Mouse (Mus musculus) forebrain, embryonic 15.5 days (tissue): ENCODE results near the gene S1pr5. TPM values are rescaled to one million over a fixed set of nuclear protein-coding genes. Genes with fewer than 3 reads are reported as not detected.
"Not testable (repeated sequence)": the region's sequence is repeated elsewhere in the genome, so short reads cannot be mapped to it uniquely, and the experiment has no call there.

Experiments used
- ATAC-seq: fragments of 200-750 bp; cut with Nextera tagmentation; replicated peaks from 2 replicates; pipeline ENCODE4 v1.8.0; 2017; ENCODE audit warnings: mild to moderate bottlenecking, moderate TSS enrichment, moderate library complexity
- H3K27ac ChIP-seq: fragments of 300-500 bp; sonication (generic); replicated peaks from 2 replicates; pipeline ENCODE4 v1.5.1; 2015; ENCODE audit warnings: mild to moderate bottlenecking, inconsistent platforms
- H3K27me3 ChIP-seq: fragments of 300-500 bp; sonication (generic); 2 replicates; pipeline ENCODE4 v1.6.1; 2015; ENCODE audit warnings: inconsistent platforms
- H3K36me3 ChIP-seq: fragments of 300-500 bp; sonication (generic); 2 replicates; pipeline ENCODE4 v1.6.1; 2015; ENCODE audit warnings: mild to moderate bottlenecking, inconsistent platforms
- H3K4me1 ChIP-seq: fragments of 300-500 bp; sonication (generic); 2 replicates; pipeline ENCODE4 v1.6.1; 2015; ENCODE audit warnings: inconsistent platforms
- H3K4me2 ChIP-seq: fragments of 300-500 bp; sonication (generic); replicated peaks from 2 replicates; pipeline ENCODE4 v1.6.1; 2015; ENCODE audit warnings: mild to moderate bottlenecking, inconsistent platforms
- H3K4me3 ChIP-seq: fragments of 300-500 bp; sonication (generic); 2 replicates; pipeline ENCODE4 v1.5.1; 2015; ENCODE audit warnings: mild to moderate bottlenecking, inconsistent platforms
- H3K9ac ChIP-seq: fragments of 300-500 bp; sonication (generic); replicated peaks from 2 replicates; pipeline ENCODE4 v1.6.1; 2015; ENCODE audit warnings: mild to moderate bottlenecking, inconsistent platforms
- H3K9me3 ChIP-seq: fragments of 300-500 bp; sonication (generic); 2 replicates; pipeline ENCODE4 v1.6.1; 2016; ENCODE audit warnings: inconsistent platforms
- WGBS: fragments of 180-500 bp; shearing (Covaris S2); methylation state at CpG from one replicate; pipeline ENCODE4 v1.1.7; 2015; ENCODE audit warnings: mixed read lengths; 5-methylcytosine and 5-hydroxymethylcytosine counted together
- polyA plus RNA-seq: library from polyadenylated mRNA; unstranded; fragments of >200 nt; fragmentation: Nextera tagmentation; extraction: Ambion mirVana; gene quantifications from 2 replicates; pipeline ENCODE4 v1.2.1, GENCODE M21; 2015

Gene S1pr5
- polyA plus RNA-seq, 1 experiment from 2014 or later, result 1.6 TPM

GRCm38 (mm10) chr9:21213617-21214190 lies 34.5 kb downstream of the S1pr5 start:
- H3K27ac ChIP-seq, result no peak overlapping the region
- H3K4me3 ChIP-seq, result no peak overlapping the region
- H3K9ac ChIP-seq, result no peak overlapping the region
- ATAC-seq, result no peak
- peaks cover 11% of the 10 kb centered on the region; the same call in 1 of the 2 replicates for H3K36me3 ChIP-seq
- H3K9me3 ChIP-seq, result no peaks in the 10 kb centered on the region
- no peak overlapping the region for H3K4me2 ChIP-seq
- peaks cover 6% of the 10 kb centered on the region for H3K4me1 ChIP-seq
- H3K27me3 ChIP-seq, result no peaks in the 10 kb centered on the region
- 47% methylated on average over 7 of the region's 7 CpGs for WGBS

GRCm38 (mm10) chr9:21211624-21212023 lies 36.6 kb downstream of the S1pr5 start:
- no peak for ATAC-seq
- no peak overlapping the region for H3K4me3 ChIP-seq
- H3K27ac ChIP-seq, result no peak overlapping the region
- H3K27me3 ChIP-seq, result no peaks in the 10 kb centered on the region
- WGBS, result 81% methylated on average over 7 of the region's 7 CpGs
- H3K4me2 ChIP-seq, result no peak overlapping the region
- H3K36me3 ChIP-seq, result peaks cover 11% of the 10 kb centered on the region; the same call in 1 of the 2 replicates
- no peaks in the 10 kb centered on the region for H3K9me3 ChIP-seq
- H3K9ac ChIP-seq, result no peak overlapping the region
- peaks cover 5% of the 10 kb centered on the region for H3K4me1 ChIP-seq

- WGBS, result 80% methylated on average over 6 of the region's 6 CpGs
- H3K4me3 ChIP-seq, result no peak overlapping the region
- peaks cover 11% of the 10 kb centered on the region; the same call in 1 of the 2 replicates for H3K36me3 ChIP-seq
- ATAC-seq, result no peak
- H3K9me3 ChIP-seq, result no peaks in the 10 kb centered on the region
- no peak overlapping the region for H3K27ac ChIP-seq
- H3K27me3 ChIP-seq, result no peaks in the 10 kb centered on the region
- no peak overlapping the region for H3K9ac ChIP-seq
- no peak overlapping the region for H3K4me2 ChIP-seq
- H3K4me1 ChIP-seq, result no peaks in the 10 kb centered on the region
Observed at GRCm38 (mm10) chr9:21210821-21211220, 37.4 kb downstream of the S1pr5 start.

- Histone ChIP-seq H3K4me1 (peaks cover 6% of the 10 kb centered on the region; the same call in 1 of the 2 replicates), H3K4me2 (no peak overlapping the region), H3K9me3 (no peaks in the 10 kb centered on the region), H3K27me3 (no peaks in the 10 kb centered on the region), H3K36me3 (peaks cover 11% of the 10 kb centered on the region; the same call in 1 of the 2 replicates), H3K4me3 (no peak overlapping the region), H3K9ac (no peak overlapping the region), H3K27ac (no peak overlapping the region)
- ATAC-seq, result no peak
- 70% methylated on average over 2 of the region's 2 CpGs for WGBS
Observed at GRCm38 (mm10) chr9:21208626-21209025, 39.6 kb downstream of the S1pr5 start.

GRCm38 (mm10) chr9:21206848-21207247 lies 41.4 kb downstream of the S1pr5 start:
- Histone ChIP-seq H3K4me3 (no peak overlapping the region), H3K9ac (no peak overlapping the region), H3K4me2 (no peak overlapping the region), H3K27ac (no peak overlapping the region), H3K9me3 (no peaks in the 10 kb centered on the region), H3K4me1 (peaks cover 6% of the 10 kb centered on the region; the same call in 1 of the 2 replicates), H3K27me3 (no peaks in the 10 kb centered on the region), H3K36me3 (peaks cover 11% of the 10 kb centered on the region; the same call in 1 of the 2 replicates)
- WGBS, result 89% methylated on average over 6 of the region's 6 CpGs
- ATAC-seq, result no peak

- no peaks in the 10 kb centered on the region for H3K27me3 ChIP-seq
- 2% methylated on average over 23 of the region's 23 CpGs for WGBS
- peak; percentile 62 for ATAC-seq
- H3K9me3 ChIP-seq, result no peaks in the 10 kb centered on the region
- H3K36me3 ChIP-seq, result peaks cover 2% of the 10 kb centered on the region; the same call in 1 of the 2 replicates
- no peak overlapping the region for H3K9ac ChIP-seq
- peaks cover 6% of the 10 kb centered on the region; the same call in 1 of the 2 replicates for H3K4me1 ChIP-seq
- no peak overlapping the region for H3K27ac ChIP-seq
- H3K4me2 ChIP-seq, result peak overlapping the region; percentile 37
- H3K4me3 ChIP-seq, result peak overlapping the region; percentile 33
Observed at GRCm38 (mm10) chr9:21204528-21205272, 43.5 kb downstream of the S1pr5 start.

DNA sequence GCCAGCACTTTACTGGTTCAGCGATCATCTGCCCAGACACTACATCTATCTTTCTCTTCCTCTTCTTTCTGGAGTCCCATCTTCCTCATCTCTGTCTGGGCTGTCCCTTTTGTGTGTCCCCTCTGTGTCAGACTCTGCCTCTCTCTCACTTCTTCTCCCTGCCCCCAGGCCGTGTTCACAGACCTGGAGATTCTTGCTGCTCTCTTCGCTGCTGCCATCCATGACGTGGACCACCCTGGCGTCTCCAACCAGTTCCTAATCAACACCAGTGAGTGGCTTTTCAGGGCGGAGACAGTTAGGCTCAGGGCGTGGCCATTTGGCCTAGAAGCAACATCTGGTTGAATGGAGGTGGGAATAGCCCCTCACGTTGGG lies 44.1 kb downstream of the S1pr5 start:
- peaks cover 2% of the 10 kb centered on the region; the same call in 1 of the 2 replicates for H3K36me3 ChIP-seq
- WGBS, result 22% methylated on average over 8 of the region's 8 CpGs
- H3K4me3 ChIP-seq, result no peak overlapping the region
- H3K9ac ChIP-seq, result no peak overlapping the region
- H3K27ac ChIP-seq, result no peak overlapping the region
- H3K4me2 ChIP-seq, result no peak overlapping the region; the same call in 1 of the 2 replicates
- peaks cover 6% of the 10 kb centered on the region; the same call in 1 of the 2 replicates for H3K4me1 ChIP-seq
- ATAC-seq, result no peak
- no peaks in the 10 kb centered on the region for H3K27me3 ChIP-seq
- H3K9me3 ChIP-seq, result no peaks in the 10 kb centered on the region

DNA sequence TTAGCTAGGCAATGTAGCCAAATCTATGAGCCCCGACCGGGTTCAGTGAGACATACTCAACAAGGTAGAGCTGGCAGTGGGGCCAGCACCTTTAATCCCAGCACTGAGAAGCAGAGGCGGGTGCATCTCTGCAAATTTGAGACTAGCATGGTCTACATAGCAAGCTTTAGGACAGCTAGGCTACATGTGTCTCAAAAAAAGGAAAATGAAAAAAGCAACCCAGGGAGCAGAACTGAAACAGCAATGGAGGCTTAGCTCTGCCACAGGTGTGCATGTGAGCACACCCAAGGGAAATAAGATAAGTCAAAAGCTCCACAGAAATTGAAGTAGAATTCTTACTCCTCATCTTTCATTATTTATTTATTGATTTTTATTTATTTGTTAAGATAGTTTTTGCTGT lies 49.3 kb downstream of the S1pr5 start:
- H3K4me2 ChIP-seq, result peak overlapping the region; percentile 79; the same call in 1 of the 2 replicates
- H3K4me1 ChIP-seq, result peaks cover 25% of the 10 kb centered on the region
- H3K36me3 ChIP-seq, result peaks cover 2% of the 10 kb centered on the region; the same call in 1 of the 2 replicates
- no peak overlapping the region for H3K27ac ChIP-seq
- ATAC-seq, result no peak
- WGBS, result 82% methylated on average over 3 of the region's 3 CpGs
- H3K27me3 ChIP-seq, result no peaks in the 10 kb centered on the region
- H3K9ac ChIP-seq, result no peak overlapping the region
- no peaks in the 10 kb centered on the region for H3K9me3 ChIP-seq
- H3K4me3 ChIP-seq, result no peak overlapping the region

GRCm38 (mm10) chr9:21197981-21198380 lies 50.3 kb downstream of the S1pr5 start:
- Histone ChIP-seq H3K36me3 (peaks cover 2% of the 10 kb centered on the region; the same call in 1 of the 2 replicates), H3K9ac (peak overlapping the region; percentile 70), H3K4me2 (peak overlapping the region; percentile 79), H3K27ac (peak overlapping the region; percentile 52), H3K4me1 (peaks cover 25% of the 10 kb centered on the region), H3K9me3 (no peaks in the 10 kb centered on the region), H3K27me3 (no peaks in the 10 kb centered on the region), H3K4me3 (peak overlapping the region; percentile 61)
- peak; percentile 82 for ATAC-seq
- 5% methylated on average over 4 of the region's 4 CpGs for WGBS

DNA sequence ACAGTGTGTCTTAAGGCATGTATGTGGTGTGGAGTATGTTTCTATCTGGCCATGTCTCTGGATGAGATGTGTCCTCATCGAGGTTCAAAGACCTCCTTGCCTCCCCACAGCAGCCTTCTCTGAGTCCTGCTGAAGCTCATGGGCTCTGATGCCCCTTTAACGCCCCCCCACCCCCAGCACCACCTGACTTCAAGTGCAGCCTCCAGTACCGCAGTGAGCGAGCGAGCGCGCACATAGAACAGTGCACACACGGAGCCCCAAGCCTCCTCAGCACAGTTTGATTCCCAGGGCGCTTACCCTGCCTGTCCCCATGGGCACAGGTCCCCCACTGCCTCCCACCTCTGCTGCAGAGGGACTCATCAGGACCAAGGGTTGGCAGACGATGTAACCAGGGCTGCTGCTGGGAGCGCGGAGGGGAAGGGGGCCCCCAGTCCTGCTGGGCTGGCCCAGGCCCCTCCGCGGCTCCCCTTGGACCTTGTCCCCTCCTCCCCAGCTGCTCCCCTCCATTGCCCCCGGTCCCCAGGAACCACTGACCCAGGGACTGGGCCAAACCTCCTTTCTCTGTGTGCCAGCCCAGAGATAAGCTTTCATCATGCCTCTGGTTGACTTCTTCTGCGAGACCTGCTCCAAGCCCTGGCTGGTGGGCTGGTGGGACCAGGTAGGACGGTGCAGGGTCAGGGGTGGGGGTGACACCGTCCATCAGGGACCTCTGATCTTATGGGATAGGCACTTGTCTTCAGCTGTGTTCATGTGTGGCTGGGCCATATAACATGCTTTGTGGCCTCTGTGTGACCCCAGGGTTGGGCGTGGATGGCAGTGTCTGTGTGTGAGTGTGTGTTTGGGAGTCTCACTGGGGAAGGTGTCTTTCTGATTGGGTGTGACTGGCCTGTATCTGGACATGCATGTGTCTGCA lies 51.5 kb downstream of the S1pr5 start:
- Histone ChIP-seq H3K9me3 (no peaks in the 10 kb centered on the region), H3K4me2 (peak overlapping the region; percentile 79), H3K9ac (peak overlapping the region; percentile 70), H3K27ac (peak overlapping the region; percentile 72), H3K4me3 (peak overlapping the region; percentile 61), H3K27me3 (no peaks in the 10 kb centered on the region), H3K4me1 (peaks cover 25% of the 10 kb centered on the region), H3K36me3 (peaks cover 2% of the 10 kb centered on the region; the same call in 1 of the 2 replicates)
- WGBS, result 22% methylated on average over 18 of the region's 19 CpGs
- ATAC-seq, result peak; percentile 79

GRCm38 (mm10) chr9:21195736-21196505 lies 52.3 kb downstream of the S1pr5 start:
- WGBS, result 40% methylated on average over 7 of the region's 7 CpGs
- H3K9me3 ChIP-seq, H3K4me2 ChIP-seq, H3K27ac ChIP-seq, H3K36me3 ChIP-seq, H3K27me3 ChIP-seq, H3K9ac ChIP-seq: not testable (repeated sequence)
- peak; percentile 10; the same call in 1 of the 2 replicates for ATAC-seq
- peak overlapping the region; percentile 61; the same call in 1 of the 2 replicates for H3K4me3 ChIP-seq
- peaks cover 25% of the 10 kb centered on the region for H3K4me1 ChIP-seq
